17 mouse cellular contexts compared by ENCODE assay signal in genomic region chr10:51056950-51057349, GRCm38 (mm10).
DNase-seq lines count a peak whose midpoint lies in the region; ATAC-seq lines count a peak whose summit lies in the region.
"Had no signal": no experiment of that assay in that cellular context is flagged by ENCODE, and none has a peak within 500 bp of the region (broad histone marks: within the 10 kb centered on the region; RNA-seq: fewer than 3 reads in every experiment).

No protein-coding gene starts in this region.

- H3K4me3 ChIP-seq in embryonic facial prominence, embryonic 12.5 days = no peak overlapping the region
- H3K4me3 ChIP-seq in midbrain, embryonic 15.5 days = no peak overlapping the region
- H3K4me3 ChIP-seq: heart, embryonic 13.5 days; limb, embryonic 15.5 days had no signal

- no peak for DNase-seq in frontal cortex, postnatal 10 days (ENCODE audit: low spot score in 2 of 2)
- peak; percentile 45 for DNase-seq in left cerebral cortex, postnatal 4 days
- DNase-seq in left cerebral cortex, postnatal 10 days (ENCODE audit: extremely low spot score in 1 of 2, low spot score in 2 of 2) = no peak
- no peak for DNase-seq in adrenal gland, adult 2 months
- DNase-seq: cerebellum, adult 11-12 months; gastrocnemius, postnatal 14 days; kidney, postnatal 4 days; layer of hippocampus, postnatal 36 days; lung, adult 18-20 months; lung, postnatal 4 days; right cerebral cortex, postnatal 14 days had no signal

- ATAC-seq in frontal cortex, adult (ENCODE audit: low TSS enrichment) = peak; percentile 16; the same call in 1 of the 2 replicates
- peak; percentile 87; the same call in 1 of the 2 replicates for ATAC-seq in embryonic facial prominence, embryonic 12.5 days (ENCODE audit: insufficient number of reproducible peaks, insufficient read depth, low FRiP score, low TSS enrichment)
- ATAC-seq in midbrain, embryonic 15.5 days (replicated peaks) = 0 out of 2 replicates have a peak, but pooled peaks have one; percentile 62
- ATAC-seq: activated CD4-positive, CD25-positive, alpha-beta regulatory T cell, adult 4 months had no signal

- H3K27ac ChIP-seq in embryonic facial prominence, embryonic 12.5 days = no peak overlapping the region
- no peak overlapping the region for H3K27ac ChIP-seq in midbrain, embryonic 15.5 days
- H3K27ac ChIP-seq: heart, embryonic 13.5 days; limb, embryonic 15.5 days had no signal

- no peak overlapping the region for H3K4me2 ChIP-seq in embryonic facial prominence, embryonic 12.5 days (replicated peaks)
- no peak overlapping the region for H3K4me2 ChIP-seq in midbrain, embryonic 15.5 days
- H3K4me2 ChIP-seq: heart, embryonic 13.5 days; limb, embryonic 15.5 days had no signal

- H3K36me3 ChIP-seq in embryonic facial prominence, embryonic 12.5 days = no peaks in the 10 kb centered on the region
- no peaks in the 10 kb centered on the region for H3K36me3 ChIP-seq in midbrain, embryonic 15.5 days (replicated peaks)
- H3K36me3 ChIP-seq: heart, embryonic 13.5 days; limb, embryonic 15.5 days had no signal

- no peaks in the 10 kb centered on the region for H3K27me3 ChIP-seq in embryonic facial prominence, embryonic 12.5 days
- H3K27me3 ChIP-seq in midbrain, embryonic 15.5 days (replicated peaks) = no peaks in the 10 kb centered on the region
- H3K27me3 ChIP-seq: heart, embryonic 13.5 days; limb, embryonic 15.5 days had no signal

- no peaks in the 10 kb centered on the region for H3K9me3 ChIP-seq in embryonic facial prominence, embryonic 12.5 days
- H3K9me3 ChIP-seq in midbrain, embryonic 15.5 days = no peaks in the 10 kb centered on the region
- H3K9me3 ChIP-seq: heart, embryonic 13.5 days; limb, embryonic 15.5 days had no signal

- H3K4me1 ChIP-seq in embryonic facial prominence, embryonic 12.5 days = no peaks in the 10 kb centered on the region
- H3K4me1 ChIP-seq in midbrain, embryonic 15.5 days = no peaks in the 10 kb centered on the region
- H3K4me1 ChIP-seq: heart, embryonic 13.5 days had no signal

- no peak overlapping the region for H3K9ac ChIP-seq in embryonic facial prominence, embryonic 12.5 days
- H3K9ac ChIP-seq in midbrain, embryonic 15.5 days = no peak overlapping the region
- H3K9ac ChIP-seq: heart, embryonic 13.5 days; limb, embryonic 15.5 days had no signal

- WGBS in embryonic facial prominence, embryonic 12.5 days = 26% methylated on average over 1 of the region's 1 CpGs
- WGBS in midbrain, embryonic 15.5 days = 40% methylated on average over 1 of the region's 1 CpGs

- intact Hi-C loops in left cerebral cortex, postnatal 4 days (cut with DNase I) = no loop called here
- intact Hi-C loops in left cerebral cortex, postnatal 10 days (cut with DNase I) = no loop called here

Comparison
In these comparisons a context has a peak if more than half of its experiments do, and no peak if none do; other contexts are left out.
1. ATAC-seq: peak in every context shown above with its lines; median percentile 87 in embryonic facial prominence, embryonic 12.5 days; 62 in midbrain, embryonic 15.5 days; 16 in frontal cortex, adult.